Mouse (Mus musculus) urinary bladder, postnatal 14 days (tissue): ENCODE measurements around the gene Cnn1.

Experiments
- DNase-seq: peaks from one replicate; pipeline ENCODE4 v3.0.0; 2021; ENCODE audit warnings: low spot score

Gene Cnn1

DNA sequence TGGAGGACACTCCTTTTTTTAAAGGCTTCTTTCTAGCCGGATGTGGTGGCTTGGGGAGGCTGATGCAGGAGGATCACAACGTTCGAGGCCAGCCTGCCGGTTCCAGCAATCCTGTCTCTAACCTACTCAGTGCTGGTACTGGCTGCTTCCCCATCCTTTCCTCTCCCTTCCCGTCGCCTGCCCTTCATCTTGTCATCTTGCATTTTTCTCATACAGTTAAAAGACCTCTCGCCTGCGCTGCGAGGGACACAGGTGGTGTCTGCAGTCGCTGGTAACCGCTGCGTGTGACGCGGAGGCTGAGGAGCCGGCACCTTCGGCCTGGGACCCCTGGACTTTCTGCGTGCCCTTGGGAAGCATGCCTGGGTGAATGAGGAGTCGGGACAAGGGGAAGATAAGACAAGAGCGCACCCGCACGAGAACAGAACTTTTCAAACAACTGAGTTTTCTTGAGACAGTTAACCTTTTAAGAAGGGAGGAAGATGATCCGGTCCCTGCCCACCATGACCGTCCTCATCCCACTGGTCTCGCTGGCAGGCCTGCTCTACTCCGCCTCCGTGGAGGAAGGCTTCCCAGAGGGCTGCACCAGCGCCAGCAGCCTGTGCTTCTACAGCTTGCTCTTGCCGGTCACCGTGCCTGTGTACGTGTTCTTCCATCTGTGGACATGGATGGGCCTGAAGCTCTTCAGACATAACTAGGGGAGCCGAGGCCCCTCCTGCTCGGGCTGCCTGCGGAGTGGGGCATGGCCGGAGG, 58.7 kb downstream of the Cnn1 start:
- no peak for DNase-seq
